Mouse (Mus musculus) ES-E14 (cell line): ENCODE data around the gene Fbxo9. TPM values are rescaled to one million over a fixed set of nuclear protein-coding genes. Genes with fewer than 3 reads are reported as not detected.

Experiments
- DNase-seq: peaks from one replicate; pipeline ENCODE4 v3.0.0-alpha.2; 2013; ENCODE audit warnings: low read depth, low spot score
- H3K27ac ChIP-seq: 2 replicates; pipeline ENCODE4 v1.5.1; 2012; ENCODE audit warnings: low read depth, mild to moderate bottlenecking, low read length, moderate library complexity, mixed read lengths; ENCODE audit not compliant: poor library complexity, insufficient read depth, severe bottlenecking
- H3K36me3 ChIP-seq: 2 replicates; pipeline ENCODE4 v1.6.1; 2012; ENCODE audit warnings: mild to moderate bottlenecking, low read length, moderate library complexity, mixed read lengths; ENCODE audit not compliant: control insufficient read depth, poor library complexity, insufficient read depth, severe bottlenecking
- H3K4me1 ChIP-seq, 2 experiments: fragments of 150-350 bp in 1 of 2; sonication (generic) in 1 of 2; 2 replicates each; pipeline ENCODE4 v1.6.1; 2012; ENCODE audit warnings: low read length in 2 of 2, mild to moderate bottlenecking in 1 of 2, mixed read lengths in 1 of 2; ENCODE audit not compliant: control insufficient read depth in 2 of 2, insufficient read depth in 2 of 2, poor library complexity in 1 of 2
- H3K4me3 ChIP-seq, 2 experiments: fragments of 150-350 bp in 1 of 2; sonication (generic) in 1 of 2; 2 replicates each; pipeline ENCODE4 v1.5.1; 2012; ENCODE audit warnings: low read length in 2 of 2, low read depth in 1 of 2, mild to moderate bottlenecking in 1 of 2, mixed read lengths in 1 of 2; ENCODE audit not compliant: insufficient read depth in 1 of 2, poor library complexity in 1 of 2, severe bottlenecking in 1 of 2
- H3K9ac ChIP-seq: 2 replicates; pipeline ENCODE4 v1.6.1; 2012; ENCODE audit warnings: low read depth, mild to moderate bottlenecking, low read length, mixed read lengths; ENCODE audit not compliant: poor library complexity, insufficient read depth, severe bottlenecking
- H3K9me3 ChIP-seq: fragments of 150-350 bp; sonication (generic); 2 replicates; pipeline ENCODE4 v1.6.1; 2012; ENCODE audit warnings: low read depth, mild to moderate bottlenecking, low read length; ENCODE audit not compliant: control insufficient read depth, insufficient read depth
- CHD2 ChIP-seq: IDR thresholded peaks from 2 replicates; pipeline ENCODE4 v1.6.1; 2014; ENCODE audit warnings: mild to moderate bottlenecking, low read depth, low read length, inconsistent platforms
- HCFC1 ChIP-seq: IDR thresholded peaks from 2 replicates; pipeline ENCODE4 v1.6.1; 2012; ENCODE audit warnings: low read length, inconsistent platforms, borderline replicate concordance; ENCODE audit not compliant: insufficient read depth
- MAFK ChIP-seq: IDR thresholded peaks from 2 replicates; pipeline ENCODE4 v1.6.1; 2014; ENCODE audit warnings: mild to moderate bottlenecking, low read depth, low read length, inconsistent platforms; ENCODE audit not compliant: insufficient read depth
- ZC3H11A ChIP-seq: IDR thresholded peaks from 2 replicates; pipeline ENCODE4 v1.6.1; 2012; ENCODE audit warnings: low read depth, mild to moderate bottlenecking, inconsistent platforms, low read length, borderline replicate concordance
- ZNF384 ChIP-seq: IDR thresholded peaks from 2 replicates; pipeline ENCODE4 v1.6.1; 2012; ENCODE audit warnings: low read depth, low read length, inconsistent platforms
- in situ Hi-C, 2 experiments: fragments of 600-800 bp; cut with MboI; formaldehyde crosslinking; loops; one replicate each; pipeline ENCODE4 v1.15.1; 2025; ENCODE audit warnings: low sequenced_read_pairs in 2 of 2, inconsistent platforms in 1 of 2; ENCODE audit not compliant: unreplicated experiment in 2 of 2
- total RNA-seq: library from RNA; depleted of rRNA; stranded (reverse); fragments of 300-350 nt; gene quantifications from 2 replicates; pipeline ENCODE4 v1.2.3, GENCODE M21; 2012; rRNA removed

Fbxo9 gene
- total RNA-seq, 1 experiment: 28.7 TPM

GRCm38 (mm10) chr9:78032930-78033329 lies 75.9 kb downstream of the Fbxo9 start:
- Histone ChIP-seq H3K9me3 (no peaks in the 10 kb centered on the region), H3K4me1 (no peaks in the 10 kb centered on the region), H3K36me3 (no peaks in the 10 kb centered on the region), H3K27ac (no peak overlapping the region), H3K9ac (no peak overlapping the region), H3K4me3 (no peak overlapping the region)
- no peak for DNase-seq
- TF ChIP-seq MAFK: no peak
- no peak for TF ChIP-seq HCFC1
- no peak for TF ChIP-seq CHD2
- TF ChIP-seq ZNF384: no peak
- no peak for TF ChIP-seq ZC3H11A
- in situ Hi-C loops: loop anchor here in 1 of 2 experiments (10.0 kb wide), 1 partner anchor 228 kb away; no protein-coding TSS in a partner anchor

Other genes with a start within 250 kb of the Fbxo9 start
- 118 and 166 TPM in 2 replicates for gene Elovl5, start 191.7 kb downstream of the Fbxo9 start, total RNA-seq
- gene Gcm1, start 57.1 kb downstream of the Fbxo9 start, total RNA-seq: 0.48 and 1.4 TPM in 2 replicates
- 5.3 and 5.4 TPM in 2 replicates for gene Ick, start 127 bp upstream of the Fbxo9 start, total RNA-seq
- 265 and 309 TPM in 2 replicates for gene Gsta4, start 73.7 kb upstream of the Fbxo9 start, total RNA-seq
- not detected in 2 replicates for gene Gsta1, start 121.6 kb upstream of the Fbxo9 start, total RNA-seq
- not detected in 2 replicates for gene Gm3776, start 148.1 kb upstream of the Fbxo9 start, total RNA-seq
- gene Gm10639, start 180.9 kb upstream of the Fbxo9 start, total RNA-seq: not detected in 2 replicates
- gene Omt2a, start 205.7 kb upstream of the Fbxo9 start, total RNA-seq: 0.31 TPM in 1 of 2 replicates, not detected in the other
- not detected in 2 replicates for gene Omt2b, start 218.5 kb upstream of the Fbxo9 start, total RNA-seq
- not detected in 2 replicates for gene Gsta2, start 246.7 kb upstream of the Fbxo9 start, total RNA-seq